Mouse (Mus musculus) lung, adult 2 months (tissue): ENCODE results near the gene Mdm2.

ENCODE experiments used
- CTCF ChIP-seq: fragments of 200-500 bp; IDR thresholded peaks from 2 replicates; pipeline ENCODE4 v1.5.1; 2011; ENCODE audit warnings: mild to moderate bottlenecking, low read length, control low read depth; ENCODE audit not compliant: insufficient read depth
- POLR2A ChIP-seq: fragments of 200-500 bp; IDR thresholded peaks from 2 replicates; pipeline ENCODE4 v1.6.1; 2011; ENCODE audit warnings: low read depth, mild to moderate bottlenecking, control low read depth, low read length, borderline replicate concordance; ENCODE audit errors: extremely low read depth

- TF ChIP-seq CTCF (no peak), POLR2A (no peak)
Observed at GRCm38 (mm10) chr10:117708856-117709255, 1.7 kb downstream of the Mdm2 start.
